Mouse (Mus musculus) right cerebral cortex, adult 2 months (tissue): ENCODE data around the gene Smg9.

Source experiments
- DNase-seq, 2 experiments: peaks; one replicate each; pipeline ENCODE4 v3.0.0; 2021 to 2022; ENCODE audit warnings: low spot score in 2 of 2

Smg9 gene

GRCm38 (mm10) chr7:24441785-24442184 lies 42.4 kb downstream of the Smg9 start:
- peak; percentile 45 to 63 for DNase-seq

DNA sequence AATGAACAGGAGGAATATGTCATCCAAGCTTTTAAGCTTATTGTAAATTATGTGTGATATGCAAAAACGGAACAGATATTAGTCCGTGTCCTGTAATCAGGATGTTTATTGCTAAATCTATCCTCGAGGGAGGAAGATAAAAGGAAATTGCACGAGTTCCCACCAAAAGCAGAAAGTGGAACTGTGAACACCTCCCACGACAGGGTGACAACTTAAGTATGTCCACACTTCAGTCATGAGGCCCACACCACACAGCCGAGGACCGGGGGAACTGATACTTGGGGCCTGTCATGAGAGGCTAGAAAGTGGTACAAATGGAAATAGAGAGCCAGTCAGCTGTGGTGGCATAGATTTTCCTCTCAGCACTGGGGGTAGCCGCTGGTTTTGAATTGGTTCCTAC lies 42.9 kb downstream of the Smg9 start:
- no peak for DNase-seq

- no peak for DNase-seq
Observed at GRCm38 (mm10) chr7:24445266-24445926, 46.0 kb downstream of the Smg9 start.

DNA sequence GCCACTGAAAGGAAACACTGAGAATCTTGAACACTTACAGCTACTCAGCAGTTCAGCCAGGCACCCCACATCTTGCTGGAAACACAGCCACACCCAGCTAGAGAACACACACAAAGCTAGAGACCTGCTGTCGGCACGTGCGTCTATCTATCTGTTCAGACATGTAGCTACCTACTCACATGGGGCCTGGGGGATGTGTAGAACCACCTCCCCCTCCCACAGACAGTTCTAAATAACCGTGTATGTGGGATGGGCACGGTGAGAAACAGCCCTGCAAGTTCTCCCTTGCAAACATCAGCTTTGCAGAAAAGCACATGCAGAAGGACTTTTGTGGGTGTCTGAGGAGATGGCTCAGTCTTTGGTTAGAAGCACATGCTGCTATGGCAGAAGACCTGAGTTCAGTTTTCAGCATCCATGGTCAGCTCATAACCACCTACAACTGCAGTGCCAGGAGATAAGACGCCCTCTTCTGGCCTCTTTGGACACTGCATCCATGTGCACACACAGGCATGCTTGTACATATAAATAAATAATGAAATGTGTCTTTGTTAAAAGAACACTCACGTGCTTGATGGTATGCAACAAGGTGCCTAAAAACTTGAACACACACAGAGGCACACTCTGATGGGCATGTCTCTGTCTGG lies 47.4 kb downstream of the Smg9 start:
- peak; percentile 55 to 64 for DNase-seq

DNA sequence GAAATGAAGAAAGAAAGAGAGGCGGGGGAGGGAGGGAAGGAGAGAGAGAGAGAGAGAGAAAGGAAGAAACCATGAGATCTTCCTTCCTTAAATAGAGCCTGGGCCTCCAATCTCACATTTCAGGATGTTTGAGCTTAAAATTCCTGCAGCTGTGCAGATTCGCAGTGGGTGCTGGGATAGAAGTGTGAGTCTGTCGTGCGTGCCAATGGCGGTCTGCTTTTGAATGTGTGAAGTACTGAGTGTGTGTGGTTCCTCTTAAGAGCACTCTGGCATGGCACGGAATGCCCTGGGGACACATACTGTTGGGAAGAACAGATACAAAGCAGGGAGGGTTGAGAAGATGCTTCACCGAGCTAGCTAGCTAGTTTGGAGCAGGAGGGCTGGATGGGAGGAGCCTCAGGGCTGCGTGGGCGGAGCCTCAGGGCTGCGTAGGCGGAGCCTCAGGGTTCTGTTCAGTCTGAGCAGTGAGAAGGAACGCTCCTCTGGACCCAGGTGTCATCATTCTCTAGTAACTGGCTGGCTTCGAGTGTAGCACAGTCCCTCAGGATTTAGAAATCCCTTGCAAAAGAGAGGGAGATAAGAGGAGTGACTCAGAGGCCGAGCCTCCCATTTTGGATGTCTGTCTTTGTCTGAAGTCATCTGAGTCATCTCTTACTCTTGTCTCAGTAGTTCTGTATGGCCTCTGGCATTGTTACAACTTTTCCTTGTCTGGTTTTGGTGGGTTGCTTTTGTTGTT lies 49.5 kb downstream of the Smg9 start:
- peak in 1 of 2 experiments; percentile 39 for DNase-seq

GRCm38 (mm10) chr7:24450585-24451017 lies 51.2 kb downstream of the Smg9 start:
- DNase-seq: no peak

- DNase-seq: no peak
Observed at GRCm38 (mm10) chr7:24451855-24452311, 52.5 kb downstream of the Smg9 start, which contains the start of gene Irgc1. Irgc1 (minus strand) TSS chr7:24452297.

DNA sequence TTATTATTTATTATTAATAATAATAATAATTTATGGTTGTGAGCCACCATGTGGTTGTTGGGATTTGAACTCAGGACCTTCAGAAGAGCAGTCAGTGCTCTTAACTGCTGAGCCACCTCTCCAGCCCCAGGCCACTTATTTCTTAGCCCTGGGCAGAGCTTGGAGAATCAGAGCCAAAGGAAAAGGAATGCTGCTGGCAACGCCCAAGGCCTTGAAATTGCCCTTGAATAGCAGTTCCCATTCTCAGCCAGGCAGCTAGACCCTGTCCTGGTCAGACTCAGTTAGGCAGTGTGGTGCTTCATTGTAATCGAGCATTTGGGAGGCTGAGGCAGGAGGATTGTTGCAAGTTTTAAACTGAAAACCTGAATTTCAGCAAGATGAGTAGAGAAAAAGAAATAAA lies 54.8 kb downstream of the Smg9 start:
- no peak for DNase-seq

DNA sequence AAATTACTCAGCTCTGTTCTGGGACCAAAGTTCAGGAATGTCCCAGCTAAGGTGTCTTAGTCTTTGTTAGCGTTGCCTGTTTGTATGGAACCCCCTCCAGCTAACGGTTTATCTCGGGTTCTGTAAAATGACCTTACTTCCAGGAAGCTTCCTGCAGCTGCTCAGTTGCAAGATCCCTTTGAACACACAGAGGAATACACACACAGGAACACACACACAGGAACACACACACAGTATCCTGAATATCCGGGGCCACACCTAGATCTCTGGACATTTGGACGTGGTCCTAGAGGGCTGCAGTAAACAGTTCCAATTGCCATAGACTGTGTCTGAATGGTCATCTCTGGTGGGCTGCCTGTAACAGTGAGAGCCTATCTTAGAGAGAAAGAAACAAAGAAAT lies 56.3 kb downstream of the Smg9 start:
- DNase-seq: no peak

GRCm38 (mm10) chr7:24457726-24458370 lies 58.4 kb downstream of the Smg9 start:
- no peak for DNase-seq

- no peak for DNase-seq
Observed at GRCm38 (mm10) chr7:24459440-24459839, 60.0 kb downstream of the Smg9 start.

DNA sequence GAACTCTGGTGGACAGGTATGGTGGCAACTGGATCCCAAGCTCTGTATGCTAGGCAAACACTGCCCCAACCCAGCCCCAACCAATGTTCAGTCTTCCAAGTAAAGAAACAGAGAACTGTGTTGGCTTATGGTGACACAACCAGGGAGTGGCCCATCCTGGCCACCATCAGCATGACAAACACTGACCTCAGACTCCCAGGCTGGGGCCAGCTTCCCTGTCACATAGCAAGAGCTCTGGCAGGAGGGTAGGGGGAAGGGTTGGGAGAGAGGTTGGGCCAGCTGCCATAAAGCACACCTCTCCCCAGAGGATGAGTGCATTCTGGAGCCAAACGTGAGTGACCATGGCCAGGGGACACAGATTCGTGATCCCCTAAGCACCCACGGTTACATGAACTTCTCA lies 60.4 kb downstream of the Smg9 start:
- DNase-seq: no peak

DNA sequence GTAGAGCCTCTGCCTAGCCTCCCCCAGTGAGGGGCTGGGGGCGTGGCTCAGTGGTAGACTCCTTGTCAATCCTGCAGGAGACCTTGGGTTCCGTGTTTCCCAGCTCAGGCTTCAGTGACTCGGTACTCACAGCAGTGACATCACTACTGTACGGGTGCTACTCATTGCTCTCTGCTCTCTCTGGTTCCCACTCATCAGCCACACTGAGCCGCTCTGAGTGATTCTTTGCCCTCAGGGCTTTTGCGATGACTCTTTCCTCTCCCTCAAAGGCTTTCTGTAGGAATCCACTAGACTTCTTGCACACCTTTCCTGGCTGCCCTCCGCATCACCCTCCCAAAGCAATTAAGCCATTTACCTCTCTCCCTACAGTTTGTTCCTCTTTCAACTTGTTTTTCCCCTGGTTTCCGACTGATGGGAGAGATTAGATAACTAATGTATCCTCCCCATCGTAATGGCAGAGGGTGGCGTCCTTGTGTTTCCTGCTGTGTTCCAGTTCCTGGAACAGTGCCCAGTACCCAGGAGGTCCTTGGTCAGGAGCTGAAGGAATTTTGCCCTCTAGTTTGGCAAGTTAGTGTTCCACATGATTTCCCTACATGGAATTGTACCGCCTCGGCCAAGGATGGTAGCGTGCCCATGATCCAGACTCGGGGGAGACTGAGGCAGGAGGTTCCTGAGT lies 62.1 kb downstream of the Smg9 start:
- DNase-seq: no peak

- DNase-seq: no peak
Observed at GRCm38 (mm10) chr7:24462388-24463319, 63.2 kb downstream of the Smg9 start, which contains the start of gene Plaur. Plaur (plus strand) TSS chr7:24462484.

- no peak for DNase-seq
Observed at GRCm38 (mm10) chr7:24466835-24467234, 67.4 kb downstream of the Smg9 start.

DNA sequence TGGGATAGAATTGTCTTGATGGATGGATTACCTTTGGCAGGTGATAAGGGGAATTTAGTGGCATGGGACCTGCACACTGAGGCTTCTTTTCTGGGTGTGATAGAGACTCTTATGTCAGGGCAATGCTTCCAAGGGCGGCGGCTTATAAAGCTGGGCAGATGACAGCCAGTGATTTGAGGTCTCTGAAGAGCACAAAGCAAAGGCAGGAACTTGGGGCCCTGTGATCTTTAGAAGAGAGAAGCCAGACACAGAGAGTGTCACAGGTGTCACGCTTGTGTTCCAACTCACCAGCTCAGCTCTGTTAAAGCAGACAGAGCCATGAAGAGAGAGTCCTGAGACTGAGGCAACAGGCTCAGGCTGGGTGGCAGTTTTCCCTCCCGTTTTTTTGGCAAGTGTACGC lies 68.5 kb downstream of the Smg9 start:
- no peak for DNase-seq

DNA sequence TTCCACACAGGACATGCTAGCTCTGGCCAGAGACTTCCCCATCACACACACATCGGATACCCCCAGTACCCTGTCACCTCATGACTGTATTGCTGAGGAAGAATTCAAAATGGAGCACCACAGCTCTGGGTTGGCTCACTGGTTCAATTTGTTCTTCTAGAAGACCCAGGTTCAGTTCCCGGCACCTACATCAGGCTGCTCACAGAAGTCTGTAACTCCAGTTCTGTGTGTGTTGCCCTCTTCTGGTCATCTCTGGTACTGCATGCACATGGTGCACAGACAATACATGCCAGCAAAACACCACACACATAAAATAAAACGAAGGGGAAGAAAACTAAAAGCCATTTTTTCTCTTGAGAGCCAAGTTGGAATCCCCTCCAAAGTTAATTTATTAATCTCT lies 69.7 kb downstream of the Smg9 start:
- no peak for DNase-seq

DNA sequence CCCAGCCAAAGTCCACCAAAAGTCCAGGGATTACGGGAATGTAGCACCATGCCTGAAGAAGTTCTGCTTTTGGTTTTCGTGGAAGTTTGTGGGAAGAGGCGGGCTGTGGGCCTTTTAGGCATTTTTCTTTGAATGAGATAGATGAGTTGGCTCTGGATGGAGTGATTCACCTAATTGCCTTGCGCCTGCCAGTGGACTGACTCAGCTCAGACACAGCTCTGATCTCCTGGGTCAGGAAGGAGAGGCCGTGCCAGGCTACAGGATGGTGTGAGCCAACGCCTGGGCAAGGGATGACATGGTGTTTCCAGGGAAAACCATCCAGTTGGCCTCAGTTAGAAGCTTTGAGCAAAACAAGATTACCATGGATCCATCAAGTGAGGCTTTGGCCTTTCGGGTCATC lies 70.9 kb downstream of the Smg9 start:
- DNase-seq: no peak
